Mouse (Mus musculus) brain, embryonic 14.5 days (tissue): ENCODE data around the gene Zfp280b.

ENCODE experiments used
- CTCF ChIP-seq: fragments of 200-500 bp; IDR thresholded peaks from 2 replicates; pipeline ENCODE4 v1.5.1; 2012; ENCODE audit warnings: inconsistent platforms, mild to moderate bottlenecking, moderate library complexity, borderline replicate concordance; ENCODE audit not compliant: insufficient read depth, insufficient read length; ENCODE audit errors: extremely low read depth
- POLR2A ChIP-seq: fragments of 200-500 bp; IDR thresholded peaks from 2 replicates; pipeline ENCODE4 v1.6.1; 2012; ENCODE audit warnings: mild to moderate bottlenecking, inconsistent platforms, borderline replicate concordance; ENCODE audit not compliant: poor library complexity, insufficient read depth, insufficient read length, severe bottlenecking; ENCODE audit errors: extremely low read depth

DNA sequence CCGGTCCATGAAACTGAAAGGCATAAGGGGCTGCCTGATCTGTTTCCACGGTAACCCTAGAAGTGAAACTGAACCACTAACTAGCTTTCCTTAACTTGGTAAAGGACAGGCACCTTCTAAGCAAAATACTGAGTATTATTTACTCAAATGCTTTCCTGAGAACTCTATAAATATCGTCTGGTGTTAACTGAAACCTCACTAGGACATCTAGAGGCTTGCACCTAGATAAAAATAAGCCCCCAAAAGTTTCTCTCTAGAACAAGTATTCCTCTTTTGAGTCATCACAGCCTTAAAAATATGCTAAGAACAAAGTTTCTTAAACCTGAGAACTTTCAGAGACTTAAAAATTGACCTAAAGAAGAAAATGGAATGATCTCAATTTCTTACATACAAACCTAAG is 15.6 kb upstream of the Zfp280b start:
- no peak for TF ChIP-seq POLR2A
- no peak for TF ChIP-seq CTCF
